Mouse (Mus musculus) midbrain, postnatal 0 days (tissue): Measurements from ENCODE around the gene C2cd4c. TPM values are rescaled to one million over a fixed set of nuclear protein-coding genes. Genes with fewer than 3 reads are reported as not detected.
A peak's percentile ranks its signal among the peaks of the same experiment; 100 is the strongest.

ENCODE experiments used
- ATAC-seq: fragments of 200-750 bp; cut with Nextera tagmentation; 2 replicates; pipeline ENCODE4 v1.8.0; 2017; ENCODE audit warnings: moderate number of reproducible peaks, mild to moderate bottlenecking, moderate TSS enrichment, moderate library complexity; ENCODE audit not compliant: low FRiP score
- DNase-seq: peaks from one replicate; pipeline ENCODE4 v3.0.0-alpha.2; 2015; ENCODE audit warnings: low spot score
- H3K27ac ChIP-seq: fragments of 300-500 bp; sonication (generic); 2 replicates; pipeline ENCODE4 v1.5.1; 2014; ENCODE audit warnings: low read depth, mild to moderate bottlenecking, low read length, mixed read lengths
- H3K27me3 ChIP-seq: fragments of 300-500 bp; sonication (generic); 2 replicates; pipeline ENCODE4 v1.6.1; 2014; ENCODE audit warnings: low read length, control low read depth, mixed read lengths; ENCODE audit not compliant: insufficient read depth
- H3K36me3 ChIP-seq: fragments of 300-500 bp; sonication (generic); 2 replicates; pipeline ENCODE4 v1.6.1; 2014; ENCODE audit warnings: low read length, control low read depth, mixed read lengths; ENCODE audit not compliant: insufficient read depth
- H3K4me1 ChIP-seq: fragments of 300-500 bp; sonication (generic); 2 replicates; pipeline ENCODE4 v1.6.1; 2014; ENCODE audit warnings: mild to moderate bottlenecking, control low read depth, antibody characterized with exemption, low read length, mixed read lengths; ENCODE audit not compliant: insufficient read depth
- H3K4me2 ChIP-seq: fragments of 300-500 bp; sonication (generic); 2 replicates; pipeline ENCODE4 v1.6.1; 2014; ENCODE audit warnings: low read depth, mild to moderate bottlenecking, low read length, mixed read lengths; ENCODE audit not compliant: poor library complexity, severe bottlenecking
- H3K4me3 ChIP-seq: fragments of 300-500 bp; sonication (generic); 2 replicates; pipeline ENCODE4 v1.5.1; 2014; ENCODE audit warnings: low read depth, mild to moderate bottlenecking, low read length, moderate library complexity
- H3K9ac ChIP-seq: fragments of 300-500 bp; sonication (generic); replicated peaks from 2 replicates; pipeline ENCODE4 v1.6.1; 2014; ENCODE audit warnings: mild to moderate bottlenecking, low read length, moderate library complexity, mixed read lengths; ENCODE audit not compliant: poor library complexity, severe bottlenecking
- H3K9me3 ChIP-seq: fragments of 300-500 bp; sonication (generic); 2 replicates; pipeline ENCODE4 v1.6.1; 2016; ENCODE audit warnings: low read length, control low read depth
- CTCF ChIP-seq: IDR thresholded peaks from 2 replicates; pipeline ENCODE4 v1.5.1; 2016; ENCODE audit warnings: antibody characterized with exemption, mild to moderate bottlenecking
- WGBS: fragments of 180-500 bp; shearing (Covaris S2); extraction: QIAGEN DNeasy Blood & Tissue Kit; methylation state at CpG from one replicate; pipeline ENCODE4 v1.1.7; 2014; 5-methylcytosine and 5-hydroxymethylcytosine counted together
- polyA plus RNA-seq: library from polyadenylated mRNA; unstranded; fragments of >200 nt; fragmentation: Nextera tagmentation; extraction: Ambion mirVana; gene quantifications from 2 replicates; pipeline ENCODE4 v1.2.1, GENCODE M21; 2015
- total RNA-seq: library from RNA; depleted of rRNA; stranded (reverse); fragments of >200 nt; gene quantifications from 2 replicates; pipeline ENCODE4 v1.2.3, GENCODE M21; 2014

Gene C2cd4c
- total and polyA plus RNA-seq, 2 experiments from 2014 or later, result 1.7 to 43.6 TPM

GRCm38 (mm10) chr10:79607892-79608291 lies 5.9 kb downstream of the C2cd4c start:
- Histone ChIP-seq H3K9me3 (no peaks in the 10 kb centered on the region), H3K36me3 (no peaks in the 10 kb centered on the region), H3K27ac (no peak overlapping the region), H3K4me3 (no peak overlapping the region), H3K4me1 (peaks cover 15% of the 10 kb centered on the region; the same call in 1 of the 2 replicates), H3K4me2 (no peak overlapping the region), H3K27me3 (peaks cover 4% of the 10 kb centered on the region), H3K9ac (no peak overlapping the region)
- 63% methylated on average over 2 of the region's 2 CpGs for WGBS
- DNase-seq (no peak), ATAC-seq (no peak)
- TF ChIP-seq CTCF, result no peak

- Histone ChIP-seq H3K9me3 (no peaks in the 10 kb centered on the region), H3K4me1 (peaks cover 3% of the 10 kb centered on the region; the same call in 1 of the 2 replicates), H3K4me3 (no peak overlapping the region), H3K27ac (no peak overlapping the region), H3K4me2 (no peak overlapping the region), H3K9ac (no peak overlapping the region), H3K27me3 (no peaks in the 10 kb centered on the region), H3K36me3 (no peaks in the 10 kb centered on the region)
- 60% methylated on average over 4 of the region's 4 CpGs for WGBS
- DNase-seq (peak; percentile 30), ATAC-seq (0 out of 2 replicates have a peak, but pooled peaks have one; percentile 23)
- TF ChIP-seq CTCF, result no peak
Observed at GRCm38 (mm10) chr10:79606537-79606936, 7.3 kb downstream of the C2cd4c start.

- ATAC-seq, result no peak
- no peak for DNase-seq
- Histone ChIP-seq H3K4me2 (no peak overlapping the region), H3K27me3 (no peaks in the 10 kb centered on the region), H3K27ac (no peak overlapping the region), H3K9ac (no peak overlapping the region), H3K4me1 (no peaks in the 10 kb centered on the region), H3K9me3 (no peaks in the 10 kb centered on the region), H3K36me3 (no peaks in the 10 kb centered on the region), H3K4me3 (no peak overlapping the region)
- no peak for TF ChIP-seq CTCF
- 71% methylated on average over 4 of the region's 4 CpGs for WGBS
Observed at GRCm38 (mm10) chr10:79597936-79598230, 15.9 kb downstream of the C2cd4c start.

GRCm38 (mm10) chr10:79597051-79597935 lies 16.5 kb downstream of the C2cd4c start:
- Histone ChIP-seq H3K36me3 (no peaks in the 10 kb centered on the region), H3K4me3 (no peak overlapping the region), H3K27me3 (no peaks in the 10 kb centered on the region), H3K9me3 (no peaks in the 10 kb centered on the region), H3K4me1 (no peaks in the 10 kb centered on the region), H3K4me2 (no peak overlapping the region), H3K27ac (no peak overlapping the region), H3K9ac (no peak overlapping the region)
- peak; percentile 26 for DNase-seq
- no peak for TF ChIP-seq CTCF
- WGBS, result 21% methylated on average over 13 of the region's 13 CpGs
- ATAC-seq, result no peak

- Histone ChIP-seq H3K4me2 (no peak overlapping the region), H3K36me3 (no peaks in the 10 kb centered on the region), H3K27me3 (no peaks in the 10 kb centered on the region), H3K4me1 (no peaks in the 10 kb centered on the region), H3K9me3 (no peaks in the 10 kb centered on the region), H3K9ac (no peak overlapping the region), H3K4me3 (no peak overlapping the region), H3K27ac (no peak overlapping the region)
- ATAC-seq (no peak), DNase-seq (no peak)
- no peak for TF ChIP-seq CTCF
- WGBS, result 55% methylated on average over 8 of the region's 8 CpGs
Observed at GRCm38 (mm10) chr10:79595590-79595929, 18.3 kb downstream of the C2cd4c start.

- DNase-seq (peak; percentile 89), ATAC-seq (peak; percentile 85; the same call in 1 of the 2 replicates)
- no peaks in the 10 kb centered on the region for H3K4me1 ChIP-seq
- no peak overlapping the region for H3K4me3 ChIP-seq
- no peaks in the 10 kb centered on the region for H3K27me3 ChIP-seq
- no peak overlapping the region for H3K27ac ChIP-seq
- 0 out of 2 replicates have a peak overlapping the region, but pooled peaks have one; percentile 10 for H3K4me2 ChIP-seq
- peak; percentile 94 for TF ChIP-seq CTCF
- no peak overlapping the region for H3K9ac ChIP-seq
- no peaks in the 10 kb centered on the region for H3K9me3 ChIP-seq
- no peaks in the 10 kb centered on the region for H3K36me3 ChIP-seq
- 18% methylated on average over 17 of the region's 17 CpGs for WGBS
Observed at GRCm38 (mm10) chr10:79594872-79595589, 18.8 kb downstream of the C2cd4c start.
